ENCODE assay signal across 9 mouse cellular contexts in genomic region chr16:86694497-86694896, GRCm38 (mm10).
DNase-seq lines count a peak whose midpoint lies in the region; ATAC-seq lines count a peak whose summit lies in the region.
"Had no signal": no experiment of that assay in that cellular context is flagged by ENCODE, and none has a peak within 500 bp of the region (broad histone marks: within the 10 kb centered on the region; RNA-seq: fewer than 3 reads in every experiment).

No protein-coding gene starts in this region.

- DNase-seq in hindbrain, embryonic 10.5 days (ENCODE audit: low spot score), result peak; percentile 6
- peak; percentile 74 for DNase-seq in embryonic facial prominence, embryonic 11.5 days (ENCODE audit: low spot score)
- DNase-seq in heart, postnatal 14 days, result peak; percentile 49 to 63
- DNase-seq in layer of hippocampus, adult 18-20 months (ENCODE audit: low spot score in 2 of 2), result peak; percentile 42 to 71
- peak; percentile 35 for DNase-seq in ovary, adult 18-20 months (ENCODE audit: low spot score)
- DNase-seq in frontal cortex, postnatal 36 days (ENCODE audit: low spot score in 2 of 2), result no peak
- no peak for DNase-seq in right cerebral cortex, postnatal 14 days

- no peaks in the 10 kb centered on the region for H3K9me3 ChIP-seq in hindbrain, embryonic 10.5 days
- no peaks in the 10 kb centered on the region for H3K9me3 ChIP-seq in hindbrain, embryonic 13.5 days
- H3K9me3 ChIP-seq in embryonic facial prominence, embryonic 11.5 days (replicated peaks; ENCODE audit: control insufficient read depth, low read length), result no peaks in the 10 kb centered on the region
- H3K9me3 ChIP-seq: neural tube, embryonic 12.5 days had no signal

- H3K4me1 ChIP-seq in hindbrain, embryonic 10.5 days (replicated peaks), result no peaks in the 10 kb centered on the region
- H3K4me1 ChIP-seq in hindbrain, embryonic 13.5 days (replicated peaks), result no peaks in the 10 kb centered on the region
- no peaks in the 10 kb centered on the region for H3K4me1 ChIP-seq in embryonic facial prominence, embryonic 11.5 days (ENCODE audit: control insufficient read depth, insufficient read depth, low read length)
- H3K4me1 ChIP-seq: neural tube, embryonic 12.5 days had no signal

- intact Hi-C loops in heart, postnatal 14 days (cut with DNase I), result no loop called here

- no peak overlapping the region for H3K4me3 ChIP-seq in hindbrain, embryonic 10.5 days
- H3K4me3 ChIP-seq in hindbrain, embryonic 13.5 days, result no peak overlapping the region
- H3K4me3 ChIP-seq in embryonic facial prominence, embryonic 11.5 days (ENCODE audit: low read depth, low read length), result no peak overlapping the region
- H3K4me3 ChIP-seq: neural tube, embryonic 12.5 days had no signal

- H3K4me2 ChIP-seq in hindbrain, embryonic 13.5 days, result no peak overlapping the region
- no peak overlapping the region for H3K4me2 ChIP-seq in embryonic facial prominence, embryonic 11.5 days (ENCODE audit: low read depth, low read length)
- H3K4me2 ChIP-seq: neural tube, embryonic 12.5 days had no signal

- 58% methylated on average over 3 of the region's 3 CpGs for WGBS in hindbrain, embryonic 10.5 days
- WGBS in hindbrain, embryonic 13.5 days, result 54% methylated on average over 3 of the region's 3 CpGs
- WGBS in embryonic facial prominence, embryonic 11.5 days, result 25% methylated on average over 3 of the region's 3 CpGs

- H3K27ac ChIP-seq in hindbrain, embryonic 10.5 days, result no peak overlapping the region
- no peak overlapping the region for H3K27ac ChIP-seq in hindbrain, embryonic 13.5 days
- no peak overlapping the region for H3K27ac ChIP-seq in embryonic facial prominence, embryonic 11.5 days (replicated peaks; ENCODE audit: low read depth, low read length)
- H3K27ac ChIP-seq: neural tube, embryonic 12.5 days had no signal

- H3K27me3 ChIP-seq in hindbrain, embryonic 10.5 days (ENCODE audit: insufficient read depth, poor library complexity, severe bottlenecking), result no peaks in the 10 kb centered on the region
- H3K27me3 ChIP-seq in hindbrain, embryonic 13.5 days, result no peaks in the 10 kb centered on the region
- H3K27me3 ChIP-seq in embryonic facial prominence, embryonic 11.5 days (ENCODE audit: control insufficient read depth, insufficient read depth, low read length), result no peaks in the 10 kb centered on the region
- H3K27me3 ChIP-seq: neural tube, embryonic 12.5 days had no signal

- no peaks in the 10 kb centered on the region for H3K36me3 ChIP-seq in hindbrain, embryonic 10.5 days
- no peaks in the 10 kb centered on the region for H3K36me3 ChIP-seq in hindbrain, embryonic 13.5 days
- H3K36me3 ChIP-seq in embryonic facial prominence, embryonic 11.5 days (replicated peaks; ENCODE audit: control insufficient read depth, insufficient read depth, low read depth, low read length), result no peaks in the 10 kb centered on the region
- H3K36me3 ChIP-seq: neural tube, embryonic 12.5 days had no signal

- H3K9ac ChIP-seq in hindbrain, embryonic 13.5 days, result no peak overlapping the region
- no peak overlapping the region for H3K9ac ChIP-seq in embryonic facial prominence, embryonic 11.5 days (replicated peaks; ENCODE audit: low read length)
- H3K9ac ChIP-seq: neural tube, embryonic 12.5 days had no signal

- ATAC-seq in hindbrain, embryonic 13.5 days (ENCODE audit: low FRiP score), result no peak; the same call in 1 of the 2 replicates
- peak; percentile 39; the same call in 1 of the 2 replicates for ATAC-seq in embryonic facial prominence, embryonic 11.5 days (replicated peaks; ENCODE audit: insufficient number of reproducible peaks, low FRiP score, low TSS enrichment, low read depth)

Comparison
In these comparisons a context has a peak if more than half of its experiments do, and no peak if none do; other contexts are left out.
1. DNase-seq: peak in hindbrain, embryonic 10.5 days (single experiment), embryonic facial prominence, embryonic 11.5 days (single experiment), heart, postnatal 14 days (2 of 2), layer of hippocampus, adult 18-20 months (2 of 2) and ovary, adult 18-20 months (single experiment); none in frontal cortex, postnatal 36 days (0 of 2) and right cerebral cortex, postnatal 14 days (single experiment).